Mouse (Mus musculus): ENCODE measurements at regions not wholly inside any gene's neighbourhood (a gene's known extent, or its start where the extent isn't known, plus 50 kb on each side); places are given as distances from the start of the nearest gene placed in this dataset.

- no peak for DNase-seq
These were observed 65.7 kb upstream of the Acsl4 start for GRCm38 (mm10) chrX:142456022-142456421.

GRCm38 (mm10) chrX:142464174-142464573, 73.8 kb upstream of the Acsl4 start:
- DNase-seq = no peak

GRCm38 (mm10) chrX:142464756-142465155, 74.4 kb upstream of the Acsl4 start:
- no peak for DNase-seq

- no peak for DNase-seq
These were observed 77.5 kb upstream of the Acsl4 start for GRCm38 (mm10) chrX:142467850-142468256.

GRCm38 (mm10) chrX:142468388-142468787, 78.1 kb upstream of the Acsl4 start:
- DNase-seq = no peak

GRCm38 (mm10) chrX:142469048-142469634, 78.8 kb upstream of the Acsl4 start:
- DNase-seq = no peak

GRCm38 (mm10) chrX:142470083-142470482, 79.7 kb upstream of the Acsl4 start:
- no peak for DNase-seq

GRCm38 (mm10) chrX:142481203-142481815, 91.0 kb upstream of the Acsl4 start:
- no peak for DNase-seq

- DNase-seq = no peak
These were observed 97.7 kb upstream of the Acsl4 start for GRCm38 (mm10) chrX:142488078-142488477.

GRCm38 (mm10) chrX:142490093-142490717, 99.9 kb upstream of the Acsl4 start:
- DNase-seq = no peak

GRCm38 (mm10) chrX:142501094-142501493, 110.8 kb upstream of the Acsl4 start:
- DNase-seq = no peak

GRCm38 (mm10) chrX:142504962-142505361, 114.6 kb upstream of the Acsl4 start:
- DNase-seq = no peak

GRCm38 (mm10) chrX:142507475-142507874, 117.1 kb upstream of the Acsl4 start:
- no peak for DNase-seq

GRCm38 (mm10) chrX:142516406-142517131, 126.2 kb upstream of the Acsl4 start:
- no peak for DNase-seq

- no peak for DNase-seq
These were observed 126.9 kb upstream of the Acsl4 start for GRCm38 (mm10) chrX:142517205-142517604.

- no peak for DNase-seq
These were observed 130.7 kb upstream of the Acsl4 start for GRCm38 (mm10) chrX:142521063-142521462.

GRCm38 (mm10) chrX:142526953-142527352, 136.6 kb upstream of the Acsl4 start:
- DNase-seq = peak; percentile 60

GRCm38 (mm10) chrX:142529892-142530291, 139.6 kb upstream of the Acsl4 start:
- DNase-seq = peak; percentile 48

GRCm38 (mm10) chrX:142534780-142535179, 144.4 kb upstream of the Acsl4 start:
- DNase-seq = peak; percentile 31

GRCm38 (mm10) chrX:142535540-142535939, 145.2 kb upstream of the Acsl4 start:
- DNase-seq = no peak

- DNase-seq = no peak
These were observed 145.3 kb upstream of the Tmem164 start for GRCm38 (mm10) chrX:142535954-142536353.

- no peak for DNase-seq
These were observed 143.8 kb upstream of the Tmem164 start for GRCm38 (mm10) chrX:142537259-142537963.

GRCm38 (mm10) chrX:142540264-142540663, 140.9 kb upstream of the Tmem164 start:
- peak; percentile 48 for DNase-seq

All from thymus, postnatal 4 days (tissue).